Comparison of ENCODE assay signal across 1 mouse cellular context in the genomic region with DNA sequence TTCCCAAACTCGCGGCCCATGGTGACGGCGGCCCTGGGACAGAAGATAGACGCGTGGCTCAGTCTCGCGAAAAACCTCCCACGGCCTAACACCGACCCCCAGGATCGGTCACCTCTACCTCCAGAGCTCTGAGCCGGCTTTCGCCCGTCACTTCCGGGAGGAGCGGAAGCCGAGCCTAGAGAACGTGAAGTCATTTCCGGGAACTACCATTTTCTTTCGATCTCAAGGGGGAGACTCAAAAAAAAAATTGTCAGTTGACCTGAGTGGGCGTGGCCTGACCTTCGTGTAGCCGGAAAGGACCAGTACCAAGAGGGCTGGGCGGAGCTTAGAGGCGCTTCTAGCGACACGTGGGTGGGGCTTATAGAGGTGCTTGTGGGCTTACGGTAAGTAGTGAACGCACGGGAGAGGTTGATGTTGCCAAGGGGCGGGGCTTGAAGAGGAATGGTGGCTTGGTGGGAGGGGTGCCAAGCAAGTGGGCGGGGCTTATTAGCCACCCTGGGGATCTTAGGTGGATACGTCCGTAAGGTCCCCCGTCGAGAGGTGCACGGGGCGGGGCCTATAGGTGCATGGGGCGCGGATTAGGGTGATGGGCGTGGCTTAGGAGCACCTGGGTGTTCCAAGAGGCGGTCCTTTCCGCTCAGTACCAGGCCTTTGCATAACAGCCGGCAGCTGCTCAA.
TF ChIP-seq lines count a peak whose summit lies in the region.

Gene Uqcrq (minus strand): TSS at position 162 of the 677 bp plus-strand sequence.
Gene Gdf9 (plus strand): TSS at position 354 of the 677 bp plus-strand sequence.

TF ChIP-seq in MEL, 35 proteins besides CTCF, POLR2A, EP300 and RAD21 (continued from another document):
- TF ChIP-seq MAX (IDR thresholded peaks at IDR 0.05; ENCODE audit: low read length) (peak; percentile 78; the same call in 1 of the 2 replicates), TAL1 (IDR thresholded peaks at IDR 0.05; ENCODE audit: low read length) (no peak), ZNF384 (IDR thresholded peaks at IDR 0.05; ENCODE audit: low read depth, low read length) (peak; percentile 100), TCF12 (IDR thresholded peaks at IDR 0.05; ENCODE audit: low read depth, low read length) (peak; percentile 77), SMC3 (IDR thresholded peaks at IDR 0.05; ENCODE audit: low read depth, low read length) (no peak), BHLHE40 (IDR thresholded peaks at IDR 0.05; ENCODE audit: borderline replicate concordance, low read depth, low read length) (peak; percentile 49; the same call in 1 of the 2 replicates), NELFE (IDR thresholded peaks at IDR 0.05; ENCODE audit: low read depth, low read length) (peak; percentile 98), ETS1 (IDR thresholded peaks at IDR 0.05; ENCODE audit: low read depth, low read length) (no peak; the same call in 1 of the 2 replicates), HCFC1 (IDR thresholded peaks at IDR 0.05; ENCODE audit: low read depth, low read length) (peak; percentile 96), RCOR1 (IDR thresholded peaks at IDR 0.05; ENCODE audit: low read depth, low read length) (no peak), MAFK (IDR thresholded peaks at IDR 0.05; ENCODE audit: borderline replicate concordance, low read depth, low read length) (no peak), JUND (IDR thresholded peaks at IDR 0.05; ENCODE audit: low read depth, low read length) (no peak), USF2 (IDR thresholded peaks at IDR 0.05; ENCODE audit: borderline replicate concordance in 1 of 2, insufficient read depth in 1 of 2, low read depth in 1 of 2, low read length in 2 of 2) (no peak), MAZ (IDR thresholded peaks at IDR 0.05; ENCODE audit: low read depth, low read length) (0 out of 2 replicates have a peak, but pooled peaks have one; percentile 20), KAT2A (conservative IDR thresholded peaks at IDR 0.05; ENCODE audit: low read depth, low read length) (peak; percentile 74), CHD1 (IDR thresholded peaks at IDR 0.05; ENCODE audit: low read depth, low read length) (peak; percentile 99), NRF1 (IDR thresholded peaks at IDR 0.05; ENCODE audit: insufficient read depth, low read depth, low read length, poor library complexity, severe bottlenecking) (no peak), USF1 (IDR thresholded peaks at IDR 0.05; ENCODE audit: low read depth, low read length) (peak; percentile 85), ZC3H11A (IDR thresholded peaks at IDR 0.05; ENCODE audit: low read depth, low read length) (no peak), SIN3A (IDR thresholded peaks at IDR 0.05; ENCODE audit: low read length) (peak; percentile 97)
